Comparison of ENCODE assay signal across 16 mouse cellular contexts in the genomic region with DNA sequence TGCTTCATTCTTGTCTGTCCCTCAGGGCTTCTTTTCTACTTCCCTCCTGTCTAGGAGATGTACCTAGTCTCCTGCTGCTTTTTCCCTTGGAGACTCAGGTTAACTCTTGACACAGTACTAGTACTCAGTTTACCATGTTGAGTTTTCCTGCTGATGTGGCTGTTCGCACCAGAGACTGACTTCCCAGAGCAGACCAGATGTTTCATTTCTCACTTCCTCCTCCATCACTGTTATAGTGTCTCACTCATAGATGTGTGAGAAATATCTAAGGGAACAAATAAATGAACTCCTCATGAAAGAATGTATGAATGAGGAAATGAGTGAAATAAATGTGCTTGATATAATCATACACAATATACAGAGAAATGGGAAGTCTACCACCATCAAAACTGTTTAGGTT.
"Had no signal": no experiment of that assay in that cellular context is flagged by ENCODE, and none has a peak within 500 bp of the region (broad histone marks: within the 10 kb centered on the region; RNA-seq: fewer than 3 reads in every experiment).

No protein-coding gene starts in this region.

- H3K36me3 ChIP-seq: liver, embryonic 15.5 days; midbrain, embryonic 13.5 days; midbrain, embryonic 15.5 days; neural tube, embryonic 12.5 days; stomach, embryonic 15.5 days had no signal

- H3K27me3 ChIP-seq: liver, embryonic 15.5 days; megakaryocyte, embryonic 14.5 days; midbrain, embryonic 13.5 days; midbrain, embryonic 15.5 days; neural tube, embryonic 12.5 days; stomach, embryonic 15.5 days had no signal

- H3K27ac ChIP-seq: liver, embryonic 15.5 days; macrophage; midbrain, embryonic 13.5 days; midbrain, embryonic 15.5 days; neural tube, embryonic 12.5 days; stomach, embryonic 15.5 days; stomach, postnatal 0 days had no signal

- H3K4me1 ChIP-seq: liver, embryonic 15.5 days; megakaryocyte, embryonic 14.5 days; midbrain, embryonic 15.5 days; neural tube, embryonic 12.5 days; stomach, embryonic 15.5 days had no signal

- H3K9me3 ChIP-seq: liver, embryonic 15.5 days; megakaryocyte, embryonic 14.5 days; midbrain, embryonic 13.5 days; midbrain, embryonic 15.5 days; neural tube, embryonic 12.5 days; stomach, embryonic 15.5 days had no signal

- H3K4me2 ChIP-seq: liver, embryonic 15.5 days; midbrain, embryonic 11.5 days; midbrain, embryonic 13.5 days; midbrain, embryonic 15.5 days; neural tube, embryonic 12.5 days; stomach, embryonic 15.5 days had no signal

- ATAC-seq: liver, postnatal 0 days; midbrain, embryonic 13.5 days; midbrain, embryonic 15.5 days had no signal

- DNase-seq: liver, postnatal 0 days; lung, adult 2 months; lung, postnatal 10 days; right cerebral cortex, postnatal 14 days; thymus, adult 18-20 months; thymus, postnatal 14 days; thymus, postnatal 36 days had no signal

- H3K9ac ChIP-seq: liver, embryonic 15.5 days; liver, postnatal 0 days; midbrain, embryonic 13.5 days; midbrain, embryonic 15.5 days; neural tube, embryonic 12.5 days; stomach, embryonic 15.5 days had no signal

- H3K4me3 ChIP-seq: liver, embryonic 15.5 days; megakaryocyte, embryonic 14.5 days; midbrain, embryonic 13.5 days; midbrain, embryonic 15.5 days; neural tube, embryonic 12.5 days; stomach, embryonic 15.5 days had no signal
